Mouse (Mus musculus): ENCODE measurements at regions not wholly inside any gene's neighbourhood (a gene's known extent, or its start where the extent isn't known, plus 50 kb on each side); places are given as distances from the start of the nearest gene placed in this dataset.

GRCm38 (mm10) chr4:45713046-45713706 lies 85.6 kb upstream of the Aldh1b1 start:
- no peak for DNase-seq

GRCm38 (mm10) chr4:45703997-45704396 lies 94.8 kb upstream of the Aldh1b1 start:
- no peak for DNase-seq

GRCm38 (mm10) chr4:45699601-45700000 lies 99.2 kb upstream of the Aldh1b1 start:
- no peak for DNase-seq

GRCm38 (mm10) chr4:45695239-45695638 lies 103.6 kb upstream of the Aldh1b1 start:
- DNase-seq = no peak

- peak; percentile 38 to 62 for DNase-seq
Measured at GRCm38 (mm10) chr4:45689991-45690916, 108.6 kb upstream of the Aldh1b1 start.

- no peak for DNase-seq
Measured at GRCm38 (mm10) chr4:45689572-45689971, 109.2 kb upstream of the Aldh1b1 start.

- no peak for DNase-seq
Measured at GRCm38 (mm10) chr4:45688233-45688632, 110.6 kb upstream of the Aldh1b1 start.

- no peak for DNase-seq
Measured at GRCm38 (mm10) chr4:45685031-45685430, 113.8 kb upstream of the Aldh1b1 start.

GRCm38 (mm10) chr4:45683205-45683604 lies 115.6 kb upstream of the Aldh1b1 start:
- DNase-seq = no peak

- DNase-seq = no peak
Measured at GRCm38 (mm10) chr4:45682746-45683145, 116.1 kb upstream of the Aldh1b1 start.

- no peak for DNase-seq
Measured at GRCm38 (mm10) chr4:45676137-45676536, 122.7 kb upstream of the Aldh1b1 start.

- no peak for DNase-seq
Measured at GRCm38 (mm10) chr4:45674291-45674690, 124.5 kb upstream of the Aldh1b1 start.

- no peak for DNase-seq
Measured at GRCm38 (mm10) chr4:45673081-45673819, 125.6 kb upstream of the Aldh1b1 start.

- no peak for DNase-seq
Measured at GRCm38 (mm10) chr4:45672262-45673076, 126.4 kb upstream of the Aldh1b1 start.

- no peak for DNase-seq
Measured at GRCm38 (mm10) chr4:45664372-45664771, 132.1 kb upstream of the Shb start.

- no peak for DNase-seq
Measured at GRCm38 (mm10) chr4:45657350-45657978, 125.2 kb upstream of the Shb start.

- no peak for DNase-seq
Measured at GRCm38 (mm10) chr4:45655780-45656179, 123.5 kb upstream of the Shb start.

- DNase-seq = no peak
Measured at GRCm38 (mm10) chr4:45654804-45655155, 122.5 kb upstream of the Shb start.

- DNase-seq = no peak
Measured at GRCm38 (mm10) chr4:45654019-45654803, 121.9 kb upstream of the Shb start.

- no peak for DNase-seq
Measured at GRCm38 (mm10) chr4:45648884-45649577, 116.8 kb upstream of the Shb start.

- no peak for DNase-seq
Measured at GRCm38 (mm10) chr4:45647514-45647913, 115.2 kb upstream of the Shb start.
